Mouse (Mus musculus): ENCODE results near the gene Tmem119.

Tmem119 gene

GRCm38 (mm10) chr5:113800280-113800679 lies at the start of gene Tmem119:
Gene Tmem119, minus strand, starts transcription at chr5:113800516.
- in situ Hi-C loops (cut with MboI, MseI) = no loop called here

- in situ Hi-C loops (cut with MboI, MseI) = loop anchor here (10.0 kb wide), 1 partner anchor 73 kb away; the partner anchor contains the start of genes Iscu and Sart3
These were observed 47.3 kb upstream of the Tmem119 start for GRCm38 (mm10) chr5:113847636-113848035.

GRCm38 (mm10) chr5:113846656-113847055 lies 46.3 kb upstream of the Tmem119 start:
- in situ Hi-C loops (cut with MboI, MseI) = loop anchor here (10.0 kb wide), 1 partner anchor 72 kb away; the partner anchor contains the start of genes Iscu and Sart3

- in situ Hi-C loops (cut with MboI, MseI) = loop anchor here (10.0 kb wide), 1 partner anchor 71 kb away; the partner anchor contains the start of genes Iscu and Sart3
These were observed 45.3 kb upstream of the Tmem119 start for GRCm38 (mm10) chr5:113845627-113846026.

- in situ Hi-C loops (cut with MboI, MseI) = loop anchor here (10.0 kb wide), 1 partner anchor 70 kb away; the partner anchor contains the start of genes Iscu and Sart3
These were observed 44.4 kb upstream of the Tmem119 start for GRCm38 (mm10) chr5:113844721-113845120.

GRCm38 (mm10) chr5:113844106-113844505 lies 43.8 kb upstream of the Tmem119 start:
- in situ Hi-C loops (cut with MboI, MseI) = loop anchor here (10.0 kb wide), 1 partner anchor 69 kb away; the partner anchor contains the start of genes Iscu and Sart3

DNA sequence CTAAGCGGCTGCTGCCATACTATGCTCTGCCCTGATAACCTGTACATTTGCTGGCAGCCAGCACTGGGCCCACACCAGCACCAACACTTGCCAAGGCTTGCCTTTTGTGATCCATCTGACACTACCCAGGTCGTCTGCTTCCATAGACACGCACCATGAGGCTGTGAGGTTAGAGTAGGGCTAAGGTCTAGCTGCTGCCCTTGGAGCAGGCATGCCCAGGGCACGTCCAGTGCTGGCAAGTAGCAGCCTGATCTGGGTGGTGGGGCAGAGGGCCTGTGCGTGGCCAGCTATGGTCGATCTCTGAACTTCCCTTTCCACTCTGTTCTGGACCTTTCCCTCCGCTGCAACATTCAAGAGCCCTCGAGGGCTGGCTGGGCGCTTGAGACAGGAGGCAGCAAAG lies 42.6 kb upstream of the Tmem119 start:
- in situ Hi-C loops (cut with MboI, MseI) = loop anchor here (10.0 kb wide), 1 partner anchor 68 kb away; the partner anchor contains the start of genes Iscu and Sart3

GRCm38 (mm10) chr5:113842244-113842643 lies 41.9 kb upstream of the Tmem119 start:
- in situ Hi-C loops (cut with MboI, MseI) = loop anchor here (10.0 kb wide), 1 partner anchor 67 kb away; the partner anchor contains the start of genes Iscu and Sart3

- in situ Hi-C loops (cut with MboI, MseI) = loop anchor here (10.0 kb wide), 1 partner anchor 67 kb away; the partner anchor contains the start of genes Iscu and Sart3
These were observed 41.2 kb upstream of the Tmem119 start for GRCm38 (mm10) chr5:113841243-113842225.

- in situ Hi-C loops (cut with MboI, MseI) = loop anchor here (10.0 kb wide), 1 partner anchor 66 kb away; the partner anchor contains the start of genes Iscu and Sart3
These were observed 40.1 kb upstream of the Tmem119 start for GRCm38 (mm10) chr5:113840443-113840842.

- in situ Hi-C loops (cut with MboI, MseI) = no loop called here
These were observed 36.6 kb upstream of the Tmem119 start for GRCm38 (mm10) chr5:113836961-113837360.

DNA sequence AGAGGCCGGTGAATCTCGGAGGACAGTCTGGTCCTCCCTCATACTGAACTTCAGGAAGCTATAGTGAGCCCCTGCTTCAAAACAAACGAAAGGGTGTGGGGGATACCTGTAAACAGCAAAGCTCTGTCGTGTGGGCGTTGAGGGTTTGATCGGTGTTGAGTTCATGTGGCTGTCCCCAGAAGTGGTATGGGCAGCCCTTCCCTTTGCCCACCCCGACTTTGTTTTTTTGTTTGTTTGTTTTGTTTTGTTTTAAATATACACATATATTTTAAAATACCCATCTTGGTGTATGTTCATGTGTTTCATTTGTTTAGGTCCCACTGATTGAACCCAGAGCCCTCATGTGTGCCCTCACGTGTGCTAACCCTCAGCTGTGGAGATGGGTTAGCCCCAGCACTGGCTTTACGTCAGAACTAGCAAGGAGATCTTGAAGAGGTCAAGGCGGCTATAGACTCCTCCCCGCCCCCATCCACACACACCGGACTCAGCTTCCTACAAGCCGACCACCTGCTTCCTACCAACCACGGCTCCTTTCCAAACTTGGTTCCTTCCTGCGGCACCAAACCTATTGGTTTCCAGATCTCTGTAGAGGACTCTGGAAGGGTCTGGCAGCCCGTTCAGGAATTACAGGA lies 33.1 kb upstream of the Tmem119 start:
- in situ Hi-C loops (cut with MboI, MseI) = no loop called here

- in situ Hi-C loops (cut with MboI, MseI) = no loop called here
These were observed 32.2 kb upstream of the Tmem119 start, which contains the start of gene Selplg for GRCm38 (mm10) chr5:113832490-113832901. Gene Selplg, minus strand, starts transcription at chr5:113832644.

DNA sequence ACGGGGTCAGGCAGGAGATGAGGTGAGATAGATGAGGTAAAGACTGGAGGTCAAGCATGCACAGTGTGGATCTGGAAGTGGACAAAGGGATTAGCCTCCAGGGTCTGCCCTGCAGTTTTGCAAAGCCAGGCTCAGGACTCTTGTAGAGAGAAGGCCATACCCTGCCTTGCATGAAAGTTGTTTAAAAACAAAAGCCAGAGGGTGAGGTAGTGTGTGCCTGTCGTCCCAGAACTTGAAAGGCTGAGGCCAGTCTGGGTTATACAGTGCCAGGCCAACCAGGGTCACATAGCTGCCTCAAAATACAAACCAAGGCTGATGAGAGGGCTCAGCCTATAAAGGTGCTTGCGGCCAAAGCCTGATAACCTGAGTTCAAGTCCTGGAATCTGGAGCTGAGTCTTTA lies 31.4 kb upstream of the Tmem119 start:
- in situ Hi-C loops (cut with MboI, MseI) = no loop called here

- in situ Hi-C loops (cut with MboI, MseI) = no loop called here
These were observed 30.5 kb upstream of the Tmem119 start for GRCm38 (mm10) chr5:113830796-113831195.

- in situ Hi-C loops (cut with MboI, MseI) = no loop called here
These were observed 30.0 kb upstream of the Tmem119 start for GRCm38 (mm10) chr5:113830292-113830643.

DNA sequence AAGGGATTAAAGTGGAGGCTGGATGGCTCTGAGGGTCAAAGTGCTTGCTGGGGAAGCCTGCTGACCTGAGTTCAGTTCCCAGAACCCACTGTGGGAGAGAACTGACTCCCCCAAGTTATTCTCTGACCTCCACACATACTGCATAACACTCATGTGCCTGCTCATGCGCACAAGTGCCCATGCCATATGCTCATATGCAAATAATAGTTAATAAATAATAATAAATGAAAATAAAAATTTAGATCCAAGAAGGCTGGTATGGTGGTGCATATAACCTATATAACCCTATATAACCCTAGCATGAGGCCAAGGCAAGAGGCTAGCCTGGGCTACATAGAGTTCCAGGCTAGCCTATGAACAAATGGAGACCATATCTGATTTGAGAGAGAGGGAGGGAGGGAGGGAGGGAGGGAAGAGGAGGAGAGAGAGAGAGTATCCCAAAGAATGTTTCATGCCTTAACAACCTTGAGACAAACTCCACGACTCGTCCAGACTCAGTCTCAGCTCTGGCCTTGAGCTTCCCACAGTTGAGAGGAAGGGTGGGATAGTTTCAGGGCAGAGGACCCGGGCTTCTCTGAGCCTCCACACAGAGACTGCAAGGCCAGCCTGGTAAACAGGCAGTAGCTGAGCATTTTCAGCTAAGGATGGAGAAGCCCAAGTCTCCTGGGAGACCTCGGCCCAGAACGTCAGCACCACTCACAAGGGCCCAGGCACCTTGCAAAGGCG lies 29.4 kb upstream of the Tmem119 start:
- in situ Hi-C loops (cut with MboI, MseI) = no loop called here

GRCm38 (mm10) chr5:113828481-113828880 lies 28.2 kb upstream of the Tmem119 start:
- in situ Hi-C loops (cut with MboI, MseI) = no loop called here

DNA sequence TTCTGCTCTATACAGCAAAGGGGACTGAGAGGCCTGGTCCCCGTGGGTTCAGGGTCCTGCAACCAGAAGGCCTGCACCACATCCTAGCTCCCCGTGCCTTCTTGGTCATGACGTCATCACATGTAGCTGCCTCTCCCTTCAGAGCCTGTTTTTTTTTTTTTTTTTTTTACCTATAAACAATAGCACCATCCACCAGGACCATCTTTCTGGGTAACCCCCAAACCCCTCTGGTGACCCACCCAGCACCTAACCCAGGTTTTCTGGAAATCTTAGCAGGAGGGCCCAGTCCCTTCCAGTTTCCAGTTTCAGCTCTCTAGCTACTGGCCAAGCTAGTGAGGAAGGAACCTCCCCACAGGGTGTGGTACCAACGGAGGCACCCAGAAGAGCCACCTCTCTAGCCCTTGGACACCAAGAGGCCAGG lies 27.7 kb upstream of the Tmem119 start:
- in situ Hi-C loops (cut with MboI, MseI) = no loop called here

- in situ Hi-C loops (cut with MboI, MseI) = no loop called here
These were observed 26.3 kb upstream of the Tmem119 start for GRCm38 (mm10) chr5:113826619-113827018.

DNA sequence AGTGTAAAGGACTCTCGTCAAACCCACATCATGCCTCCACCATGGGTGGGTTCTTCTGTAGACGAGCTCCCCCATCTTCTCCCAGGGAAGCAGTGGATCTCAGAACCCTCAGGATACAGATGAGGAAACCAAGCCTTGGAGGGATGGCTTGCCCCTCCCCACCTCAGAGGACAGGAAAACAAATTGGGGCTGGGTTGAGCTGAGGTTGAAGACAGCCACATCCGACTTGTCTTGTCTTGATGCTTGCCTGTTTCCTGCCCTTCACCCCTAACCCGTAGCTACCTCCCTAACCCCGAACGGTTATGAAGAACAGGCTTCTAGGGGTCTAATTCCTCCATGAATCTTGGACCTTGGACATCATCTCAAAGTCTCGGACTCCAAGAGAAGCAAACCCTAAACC lies 25.2 kb upstream of the Tmem119 start:
- in situ Hi-C loops (cut with MboI, MseI) = no loop called here
